Mouse (Mus musculus): Measurements from ENCODE around the gene Dtd1. TPM values are rescaled to one million over a fixed set of nuclear protein-coding genes. Genes with fewer than 3 reads are reported as not detected.

Gene Dtd1
- polyA plus RNA-seq, 1 experiment from 2014 or later: 33.3 TPM

GRCm38 (mm10) chr2:144679394-144679793 lies 79.7 kb downstream of the Dtd1 start:
- WGBS: 33% methylated on average over 3 of the region's 3 CpGs
- H3K4me1 ChIP-seq (ENCODE audit: control insufficient read depth, insufficient read depth, low read length): peaks cover 39% of the 10 kb centered on the region
- DNase-seq (ENCODE audit: low spot score) (peak; percentile 67), ATAC-seq (ENCODE audit: low read depth) (peak; percentile 66)
- H3K4me3 ChIP-seq (ENCODE audit: low read depth, low read length): no peak overlapping the region
- no peaks in the 10 kb centered on the region for H3K9me3 ChIP-seq (ENCODE audit: control insufficient read depth, low read length)
- H3K4me2 ChIP-seq (ENCODE audit: low read depth, low read length): no peak overlapping the region
- no peaks in the 10 kb centered on the region for H3K27me3 ChIP-seq (replicated peaks; ENCODE audit: control insufficient read depth, insufficient read depth, low read length)
- H3K27ac ChIP-seq (replicated peaks; ENCODE audit: low read depth, low read length): 0 out of 2 replicates have a peak overlapping the region, but pooled peaks have one; percentile 15
- no peak overlapping the region for H3K9ac ChIP-seq (ENCODE audit: low read depth, low read length)
- H3K36me3 ChIP-seq (ENCODE audit: control insufficient read depth, insufficient read depth, low read length): no peaks in the 10 kb centered on the region

- Histone ChIP-seq H3K4me1 (ENCODE audit: control insufficient read depth, insufficient read depth, low read length) (no peaks in the 10 kb centered on the region), H3K4me2 (ENCODE audit: low read depth, low read length) (no peak overlapping the region), H3K9ac (ENCODE audit: low read depth, low read length) (no peak overlapping the region), H3K9me3 (ENCODE audit: control insufficient read depth, low read length) (no peaks in the 10 kb centered on the region), H3K4me3 (ENCODE audit: low read depth, low read length) (no peak overlapping the region), H3K27ac (replicated peaks; ENCODE audit: low read depth, low read length) (no peak overlapping the region), H3K27me3 (replicated peaks; ENCODE audit: control insufficient read depth, insufficient read depth, low read length) (no peaks in the 10 kb centered on the region), H3K36me3 (ENCODE audit: control insufficient read depth, insufficient read depth, low read length) (no peaks in the 10 kb centered on the region)
- 82% methylated on average over 8 of the region's 8 CpGs for WGBS
- no peak for DNase-seq (ENCODE audit: low spot score)
- no peak for ATAC-seq (ENCODE audit: low read depth)
Observed at GRCm38 (mm10) chr2:144692219-144692732, 92.6 kb downstream of the Dtd1 start.

GRCm38 (mm10) chr2:144692777-144693176 lies 93.1 kb downstream of the Dtd1 start:
- Histone ChIP-seq H3K4me1 (ENCODE audit: control insufficient read depth, insufficient read depth, low read length) (no peaks in the 10 kb centered on the region), H3K36me3 (ENCODE audit: control insufficient read depth, insufficient read depth, low read length) (no peaks in the 10 kb centered on the region), H3K4me2 (ENCODE audit: low read depth, low read length) (no peak overlapping the region), H3K4me3 (ENCODE audit: low read depth, low read length) (no peak overlapping the region), H3K27me3 (replicated peaks; ENCODE audit: control insufficient read depth, insufficient read depth, low read length) (no peaks in the 10 kb centered on the region), H3K9me3 (ENCODE audit: control insufficient read depth, low read length) (no peaks in the 10 kb centered on the region), H3K27ac (replicated peaks; ENCODE audit: low read depth, low read length) (no peak overlapping the region), H3K9ac (ENCODE audit: low read depth, low read length) (no peak overlapping the region)
- ATAC-seq (ENCODE audit: low read depth) (no peak), DNase-seq (ENCODE audit: low spot score) (no peak)
- 90% methylated on average over 2 of the region's 2 CpGs for WGBS

GRCm38 (mm10) chr2:144694923-144695322 lies 95.2 kb downstream of the Dtd1 start:
- ATAC-seq (ENCODE audit: low read depth) (no peak), DNase-seq (ENCODE audit: low spot score) (no peak)
- Histone ChIP-seq H3K36me3 (ENCODE audit: control insufficient read depth, insufficient read depth, low read length) (no peaks in the 10 kb centered on the region), H3K27ac (replicated peaks; ENCODE audit: low read depth, low read length) (no peak overlapping the region), H3K27me3 (replicated peaks; ENCODE audit: control insufficient read depth, insufficient read depth, low read length) (no peaks in the 10 kb centered on the region), H3K9me3 (ENCODE audit: control insufficient read depth, low read length) (no peaks in the 10 kb centered on the region), H3K9ac (ENCODE audit: low read depth, low read length) (no peak overlapping the region), H3K4me1 (ENCODE audit: control insufficient read depth, insufficient read depth, low read length) (no peaks in the 10 kb centered on the region), H3K4me3 (ENCODE audit: low read depth, low read length) (no peak overlapping the region), H3K4me2 (ENCODE audit: low read depth, low read length) (no peak overlapping the region)
- WGBS: 81% methylated on average over 2 of the region's 2 CpGs

- H3K4me2 ChIP-seq (ENCODE audit: low read depth, low read length): no peak overlapping the region
- no peak overlapping the region for H3K4me3 ChIP-seq (ENCODE audit: low read depth, low read length)
- H3K9me3 ChIP-seq (ENCODE audit: control insufficient read depth, low read length): no peaks in the 10 kb centered on the region
- H3K9ac ChIP-seq (ENCODE audit: low read depth, low read length): no peak overlapping the region
- H3K4me1 ChIP-seq (ENCODE audit: control insufficient read depth, insufficient read depth, low read length): no peaks in the 10 kb centered on the region
- H3K36me3 ChIP-seq (ENCODE audit: control insufficient read depth, insufficient read depth, low read length): no peaks in the 10 kb centered on the region
- ATAC-seq (ENCODE audit: low read depth) (no peak), DNase-seq (ENCODE audit: low spot score) (no peak)
- no peaks in the 10 kb centered on the region for H3K27me3 ChIP-seq (replicated peaks; ENCODE audit: control insufficient read depth, insufficient read depth, low read length)
- H3K27ac ChIP-seq (replicated peaks; ENCODE audit: low read depth, low read length): no peak overlapping the region
- WGBS: 89% methylated on average over 12 of the region's 12 CpGs
Observed at GRCm38 (mm10) chr2:144698046-144698445, 98.3 kb downstream of the Dtd1 start.

GRCm38 (mm10) chr2:144700608-144701007 lies 100.9 kb downstream of the Dtd1 start:
- H3K4me3 ChIP-seq (ENCODE audit: low read depth, low read length): no peak overlapping the region
- WGBS: 70% methylated on average over 11 of the region's 11 CpGs
- H3K27me3 ChIP-seq (replicated peaks; ENCODE audit: control insufficient read depth, insufficient read depth, low read length): no peaks in the 10 kb centered on the region
- H3K36me3 ChIP-seq (ENCODE audit: control insufficient read depth, insufficient read depth, low read length): no peaks in the 10 kb centered on the region
- H3K4me1 ChIP-seq (ENCODE audit: control insufficient read depth, insufficient read depth, low read length): no peaks in the 10 kb centered on the region
- ATAC-seq (ENCODE audit: low read depth): no peak
- H3K27ac ChIP-seq (replicated peaks; ENCODE audit: low read depth, low read length): no peak overlapping the region
- H3K9me3 ChIP-seq (ENCODE audit: control insufficient read depth, low read length): no peaks in the 10 kb centered on the region
- no peak for DNase-seq (ENCODE audit: low spot score)
- no peak overlapping the region for H3K4me2 ChIP-seq (ENCODE audit: low read depth, low read length)
- H3K9ac ChIP-seq (ENCODE audit: low read depth, low read length): no peak overlapping the region

GRCm38 (mm10) chr2:144701415-144702149 lies 101.9 kb downstream of the Dtd1 start:
- Histone ChIP-seq H3K9me3 (ENCODE audit: control insufficient read depth, low read length) (no peaks in the 10 kb centered on the region), H3K4me1 (ENCODE audit: control insufficient read depth, insufficient read depth, low read length) (no peaks in the 10 kb centered on the region; the same call in 1 of the 2 replicates), H3K27ac (replicated peaks; ENCODE audit: low read depth, low read length) (no peak overlapping the region), H3K9ac (ENCODE audit: low read depth, low read length) (no peak overlapping the region), H3K4me3 (ENCODE audit: low read depth, low read length) (no peak overlapping the region), H3K27me3 (replicated peaks; ENCODE audit: control insufficient read depth, insufficient read depth, low read length) (no peaks in the 10 kb centered on the region), H3K4me2 (ENCODE audit: low read depth, low read length) (no peak overlapping the region), H3K36me3 (ENCODE audit: control insufficient read depth, insufficient read depth, low read length) (no peaks in the 10 kb centered on the region)
- 93% methylated on average over 3 of the region's 3 CpGs for WGBS
- ATAC-seq (ENCODE audit: low read depth) (no peak), DNase-seq (ENCODE audit: low spot score) (no peak)

GRCm38 (mm10) chr2:144709285-144709684 lies 109.6 kb downstream of the Dtd1 start:
- DNase-seq (ENCODE audit: low spot score) (peak; percentile 88), ATAC-seq (ENCODE audit: low read depth) (peak; percentile 75; the same call in 1 of the 2 replicates)
- Histone ChIP-seq H3K9me3 (ENCODE audit: control insufficient read depth, low read length) (0 out of 2 replicates have a peak, but pooled peaks cover 4% of the 10 kb centered on the region), H3K4me1 (ENCODE audit: control insufficient read depth, insufficient read depth, low read length) (no peaks in the 10 kb centered on the region; the same call in 1 of the 2 replicates), H3K9ac (ENCODE audit: low read depth, low read length) (no peak overlapping the region), H3K27me3 (replicated peaks; ENCODE audit: control insufficient read depth, insufficient read depth, low read length) (no peaks in the 10 kb centered on the region), H3K36me3 (ENCODE audit: control insufficient read depth, insufficient read depth, low read length) (no peaks in the 10 kb centered on the region), H3K27ac (replicated peaks; ENCODE audit: low read depth, low read length) (no peak overlapping the region), H3K4me2 (ENCODE audit: low read depth, low read length) (no peak overlapping the region), H3K4me3 (ENCODE audit: low read depth, low read length) (no peak overlapping the region)
- 46% methylated on average over 1 of the region's 1 CpGs for WGBS

GRCm38 (mm10) chr2:144709704-144710103 lies 110.0 kb downstream of the Dtd1 start:
- H3K4me1 ChIP-seq (ENCODE audit: control insufficient read depth, insufficient read depth, low read length): no peaks in the 10 kb centered on the region; the same call in 1 of the 2 replicates
- H3K27ac ChIP-seq (replicated peaks; ENCODE audit: low read depth, low read length): no peak overlapping the region
- H3K36me3 ChIP-seq (ENCODE audit: control insufficient read depth, insufficient read depth, low read length): no peaks in the 10 kb centered on the region
- no peaks in the 10 kb centered on the region for H3K27me3 ChIP-seq (replicated peaks; ENCODE audit: control insufficient read depth, insufficient read depth, low read length)
- WGBS: 72% methylated on average over 2 of the region's 2 CpGs
- DNase-seq (ENCODE audit: low spot score) (no peak), ATAC-seq (ENCODE audit: low read depth) (no peak)
- H3K4me2 ChIP-seq (ENCODE audit: low read depth, low read length): no peak overlapping the region
- H3K9ac ChIP-seq (ENCODE audit: low read depth, low read length): no peak overlapping the region
- H3K4me3 ChIP-seq (ENCODE audit: low read depth, low read length): no peak overlapping the region
- 0 out of 2 replicates have a peak, but pooled peaks cover 4% of the 10 kb centered on the region for H3K9me3 ChIP-seq (ENCODE audit: control insufficient read depth, low read length)
